Mouse (Mus musculus): ENCODE results near the gene Ggta1.

DNA sequence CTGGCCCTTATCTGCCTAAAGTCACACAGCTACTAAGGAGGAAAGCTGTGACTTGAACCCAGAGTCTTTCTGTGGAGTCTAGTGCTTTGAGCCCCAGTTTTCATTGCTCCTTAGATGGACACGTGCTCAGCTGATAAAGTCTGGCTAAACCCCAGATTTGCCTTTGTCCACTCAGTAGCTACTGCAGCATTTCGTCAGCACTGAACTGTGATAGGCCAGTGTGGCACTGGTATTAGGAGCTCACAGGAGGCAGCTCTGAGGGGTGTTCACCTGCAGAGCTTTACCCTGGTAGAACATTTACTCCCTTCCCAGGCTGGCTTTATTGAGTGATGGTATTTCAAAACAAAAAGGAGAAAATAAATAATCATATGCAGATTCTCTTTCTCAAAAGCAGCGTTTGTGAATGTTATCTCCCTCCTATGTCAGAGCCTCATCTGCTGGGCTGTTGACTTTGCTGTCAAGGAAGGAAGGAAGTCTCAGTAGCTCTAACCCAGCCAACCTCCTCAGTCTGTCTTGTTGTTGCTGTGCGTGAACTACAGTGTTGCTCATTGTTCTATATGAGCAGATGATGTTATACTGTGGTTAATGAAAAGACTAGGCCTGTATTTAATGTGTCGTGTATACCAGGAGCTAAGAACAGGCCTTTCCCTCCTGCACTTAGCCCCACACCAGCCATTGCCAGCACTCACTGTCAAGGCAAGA lies 54.5 kb downstream of the Ggta1 start:
- no peak for TF ChIP-seq CTCF (IDR thresholded peaks at IDR 0.05; ENCODE audit: insufficient read depth, low read depth, low read length)
- TF ChIP-seq POLR2A (IDR thresholded peaks at IDR 0.05; ENCODE audit: insufficient read depth, low read depth, low read length) = no peak
